Mouse (Mus musculus) adrenal gland, adult (tissue): ENCODE measurements around the gene Zfr2.
"Not testable (repeated sequence)": the region's sequence is repeated elsewhere in the genome, so short reads cannot be mapped to it uniquely, and the experiment has no call there.

Source experiments
- DNase-seq, 2 experiments: peaks; one replicate each; pipeline ENCODE4 v3.0.0; 2022 to 2023; ENCODE audit warnings: low spot score in 1 of 2; ENCODE audit not compliant: inconsistent age in 2 of 2

Zfr2 gene

DNA sequence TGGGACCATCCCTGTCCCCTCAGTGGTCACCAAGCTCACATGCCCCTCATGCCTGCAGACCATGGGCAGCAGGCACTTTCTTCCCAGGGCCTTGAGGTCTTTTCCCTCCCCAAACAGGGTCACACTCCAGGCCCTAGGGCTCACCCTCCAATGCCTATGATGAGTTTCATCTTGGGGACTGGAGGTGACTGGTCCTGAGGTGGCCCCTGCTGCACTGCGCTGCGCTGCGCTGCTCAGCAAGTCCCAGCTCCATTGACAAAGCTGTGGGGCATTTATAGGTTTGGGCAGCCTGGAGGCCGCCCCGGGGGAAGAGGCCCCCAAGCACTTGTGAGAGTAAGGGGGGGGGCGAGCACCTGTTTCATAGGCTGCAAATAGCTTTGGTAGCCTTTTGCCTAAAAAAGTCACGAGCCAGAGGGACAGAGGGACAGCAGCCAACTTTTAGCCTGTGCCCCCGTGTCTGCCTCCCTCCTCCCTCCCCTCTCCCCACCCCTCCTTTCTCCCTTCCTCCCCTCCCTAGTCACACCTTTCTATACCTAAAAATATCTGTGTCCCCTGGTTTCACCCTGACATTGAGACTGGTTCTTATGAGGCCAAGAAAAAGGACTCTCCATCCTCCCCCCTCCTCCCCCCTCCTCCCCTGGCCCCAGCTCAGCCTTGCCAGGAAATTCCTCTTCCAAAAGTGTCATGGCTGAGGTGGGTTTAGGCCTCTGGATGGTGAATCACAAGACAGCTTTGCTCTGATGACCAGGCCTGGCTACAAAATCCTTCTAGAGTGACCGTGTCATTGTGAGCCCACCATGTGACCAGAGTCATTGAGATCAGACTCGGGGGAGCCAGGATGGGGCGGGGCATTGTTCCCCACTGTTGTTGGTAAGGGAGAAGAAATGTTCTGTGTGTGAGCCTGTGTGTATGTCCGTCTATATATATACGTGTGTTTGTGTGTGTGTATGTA lies 30.9 kb upstream of the Zfr2 start, which contains the start of gene Nmrk2:
Nmrk2 (minus strand) TSS at position 245 of the 952 bp plus-strand sequence.
- DNase-seq, result no peak

- no peak for DNase-seq
Measured at GRCm38 (mm10) chr10:81202978-81203720, 29.8 kb upstream of the Zfr2 start.

- DNase-seq, result no peak
Measured at GRCm38 (mm10) chr10:81204137-81204536, 28.8 kb upstream of the Zfr2 start.

DNA sequence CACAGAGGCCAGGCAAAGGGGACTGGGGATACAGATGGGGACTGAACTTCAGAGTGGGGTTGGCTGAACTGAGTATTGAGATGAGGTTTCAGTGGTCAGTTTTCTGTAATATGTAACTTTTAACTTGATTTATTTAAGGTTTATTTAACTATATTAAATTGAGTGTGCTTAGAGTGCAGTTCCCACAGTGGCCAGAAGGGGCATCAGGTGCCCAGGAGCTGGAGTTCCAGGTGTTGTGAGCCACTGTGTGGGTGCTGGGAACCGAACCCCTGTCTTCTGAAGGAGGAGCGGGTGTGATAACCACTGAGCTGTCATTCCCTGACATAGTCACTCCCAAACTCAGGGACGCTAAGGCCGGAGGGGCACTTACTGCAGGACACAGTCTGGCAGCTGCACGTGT lies 22.8 kb upstream of the Zfr2 start:
- no peak for DNase-seq

DNA sequence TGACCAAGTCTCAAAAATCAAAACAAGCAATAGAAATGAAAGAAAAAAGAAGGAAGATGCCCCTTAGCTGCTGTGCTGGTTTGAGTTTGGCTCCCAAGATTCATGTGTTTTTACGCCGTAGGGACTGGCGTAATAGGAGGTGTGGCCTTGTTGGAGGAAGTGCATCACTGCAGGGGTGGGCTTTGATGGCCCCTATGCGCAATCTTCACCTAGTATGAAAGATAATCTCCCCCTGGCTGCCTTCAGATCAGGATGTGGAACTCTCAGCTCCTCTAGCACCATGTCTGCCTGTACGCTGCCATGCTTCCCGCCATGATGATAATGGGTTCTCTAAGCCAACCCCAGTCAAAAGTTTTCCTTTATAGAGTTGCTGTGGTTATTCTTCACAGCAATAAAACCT lies 16.7 kb upstream of the Zfr2 start:
- DNase-seq, result no peak

- DNase-seq, result no peak
Measured at GRCm38 (mm10) chr10:81216810-81217209, 16.1 kb upstream of the Zfr2 start.

GRCm38 (mm10) chr10:81217267-81217666 lies 15.7 kb upstream of the Zfr2 start:
- peak in 1 of 2 experiments; percentile 46 for DNase-seq

DNA sequence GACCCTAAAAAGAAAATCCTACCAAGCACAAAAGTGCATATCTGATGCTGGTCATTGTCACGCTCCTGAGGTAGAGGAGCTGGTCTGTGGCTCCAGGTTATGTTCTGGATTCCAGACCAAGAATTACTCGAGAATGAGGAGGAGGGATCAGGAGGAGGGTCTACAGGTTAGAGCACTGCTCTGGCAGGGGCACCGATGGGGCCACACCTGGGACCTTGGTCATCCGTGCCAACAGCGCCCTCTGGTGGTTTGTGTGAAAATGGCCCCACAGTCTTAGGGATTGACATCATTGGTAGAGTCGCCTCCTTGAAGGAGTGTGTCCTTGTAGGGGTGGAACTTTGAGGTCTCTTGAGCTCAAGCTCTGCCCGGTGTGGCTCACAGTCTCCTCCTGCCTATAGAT lies 15.0 kb upstream of the Zfr2 start:
- peak; percentile 57 to 86 for DNase-seq

- no peak for DNase-seq
Measured at GRCm38 (mm10) chr10:81221402-81222015, 11.4 kb upstream of the Zfr2 start.

- not testable (repeated sequence) for DNase-seq
Measured at GRCm38 (mm10) chr10:81223731-81224130, 9.2 kb upstream of the Zfr2 start.

DNA sequence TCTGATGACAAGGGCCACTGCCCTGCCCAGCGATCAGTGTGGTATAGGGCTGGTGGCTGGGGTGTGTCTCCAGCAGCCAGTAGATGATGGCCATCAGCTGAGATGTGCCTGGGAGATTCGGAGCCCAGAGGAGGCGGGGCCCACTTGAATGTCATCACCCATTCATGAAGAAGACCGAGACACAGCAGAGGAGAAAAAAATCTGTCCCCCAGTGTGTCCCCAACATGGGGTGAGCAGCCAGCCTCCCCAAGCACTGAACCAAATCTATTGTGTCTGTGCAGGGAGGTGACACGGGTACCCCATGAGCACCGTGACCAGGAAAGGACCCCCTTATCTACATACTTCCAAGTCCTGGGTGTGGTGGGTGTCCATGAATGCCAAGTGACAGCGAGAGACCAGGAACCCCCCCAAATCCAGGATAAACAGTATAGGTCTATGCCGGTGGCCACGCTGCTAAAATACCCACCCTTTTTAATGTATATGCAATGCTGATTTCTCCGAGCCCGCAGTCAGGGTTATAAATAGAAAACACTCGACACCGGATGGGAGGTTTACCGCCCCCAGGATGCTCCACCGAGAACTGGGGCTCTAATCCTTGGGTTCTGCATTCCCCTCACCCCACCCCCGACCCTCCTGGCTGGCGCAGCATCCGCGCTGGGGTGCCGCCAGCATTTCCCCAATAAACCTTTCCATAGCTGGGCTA lies 3.1 kb upstream of the Zfr2 start:
- peak in 1 of 2 experiments; percentile 22 for DNase-seq

DNA sequence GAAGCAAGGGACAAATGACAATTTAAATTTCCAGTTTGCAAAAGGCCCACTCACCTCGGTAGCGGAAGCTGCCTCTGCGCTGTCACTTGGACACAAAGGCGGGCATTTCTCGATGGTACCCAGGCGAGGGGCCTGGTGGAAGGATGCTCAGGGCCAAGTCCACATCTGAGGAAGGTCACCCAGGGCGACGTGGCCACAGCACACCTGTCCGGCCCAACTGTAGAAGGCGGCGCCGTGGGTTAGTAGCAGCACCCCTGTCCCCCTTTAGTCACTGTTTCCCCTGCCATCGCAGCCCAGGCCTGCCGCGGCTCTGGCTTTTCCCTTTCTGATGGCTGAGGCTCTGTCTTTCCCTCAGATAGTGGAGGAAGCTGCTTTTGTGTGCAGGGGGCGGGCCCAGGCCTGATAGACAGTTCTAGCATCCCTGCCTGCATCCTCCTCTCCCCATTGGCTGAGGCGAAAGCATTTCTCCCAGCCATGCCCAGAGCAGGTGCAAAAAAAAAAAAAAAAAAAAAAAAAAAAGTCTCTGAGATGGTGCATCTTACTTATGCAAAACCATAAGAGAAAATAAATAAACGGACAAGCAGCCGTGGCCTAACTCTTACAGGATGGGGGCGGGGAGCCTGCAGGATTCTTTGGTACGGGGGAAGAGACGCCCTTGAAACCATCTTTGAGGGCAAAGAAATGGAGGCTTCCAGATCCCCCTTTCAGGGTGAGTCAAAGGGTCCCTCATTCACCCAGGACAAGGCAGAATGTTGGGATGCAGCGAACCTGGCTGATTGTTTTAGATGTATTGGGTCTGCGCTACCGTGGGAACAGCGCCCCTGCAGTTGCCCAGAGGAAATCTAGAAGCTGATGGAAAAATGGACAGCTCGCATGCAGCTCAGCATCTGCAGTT lies 2.3 kb upstream of the Zfr2 start, which contains the start of gene Atcay:
Atcay (minus strand) TSS at position 396 of the 895 bp plus-strand sequence.
- DNase-seq, result peak in 1 of 2 experiments; percentile 59

DNA sequence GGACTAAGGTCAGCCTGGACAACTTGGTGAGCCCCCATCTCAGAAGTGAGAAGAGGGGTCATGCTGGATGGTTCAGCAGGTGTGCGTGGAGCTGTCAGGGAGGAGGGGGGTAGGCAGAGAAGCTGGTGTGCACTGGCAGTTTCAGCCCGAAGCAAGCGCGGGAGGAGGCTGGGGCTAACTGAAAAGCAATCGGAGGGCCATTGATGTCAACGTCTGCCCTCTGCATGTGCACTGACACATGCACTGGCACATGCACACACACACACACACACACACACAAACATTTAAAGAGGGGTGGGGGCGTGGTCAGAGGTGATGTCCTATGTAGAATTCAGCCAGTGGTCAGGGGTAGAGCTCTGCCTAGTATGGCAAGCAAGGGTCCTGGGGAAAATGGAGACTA lies 1.5 kb upstream of the Zfr2 start:
- peak in 1 of 2 experiments; percentile 28 for DNase-seq

DNA sequence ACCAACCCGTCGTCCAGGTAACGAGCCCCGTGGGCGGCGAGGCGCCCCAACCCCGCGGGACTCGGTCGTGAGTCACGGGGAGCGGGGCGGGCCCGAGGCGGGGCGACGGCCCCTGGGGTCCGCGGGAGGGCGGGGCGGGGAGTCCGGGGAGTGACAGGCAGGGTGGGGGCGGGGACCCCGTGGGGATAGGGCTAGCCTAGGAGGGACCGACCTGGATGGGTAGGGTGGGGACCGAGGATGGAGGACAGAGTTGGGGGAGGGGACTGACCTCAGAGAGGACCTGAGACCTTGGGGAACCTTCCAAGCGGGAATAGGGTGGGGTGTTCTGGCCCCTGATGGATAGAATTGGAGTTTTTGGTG lies 251 bp downstream of the Zfr2 start:
- DNase-seq, result no peak

DNA sequence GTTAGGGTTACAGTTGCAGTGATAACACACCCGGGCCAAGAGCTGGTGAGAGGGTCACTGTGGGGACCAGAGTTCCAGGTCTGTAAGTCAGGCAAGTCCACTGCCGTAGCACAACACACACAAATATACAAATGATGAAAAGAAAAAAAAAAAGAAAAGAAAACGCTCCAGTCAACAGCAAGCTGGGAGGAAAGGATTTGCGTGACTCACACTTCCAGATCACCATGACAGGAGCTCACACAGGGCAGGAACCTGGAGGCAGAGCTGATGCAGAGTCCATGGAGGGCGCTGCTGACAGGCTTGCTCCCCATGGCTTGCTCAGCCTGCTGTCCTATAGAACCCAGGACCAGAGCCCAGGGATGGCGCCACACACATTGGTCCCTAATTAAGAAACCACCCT lies 1.3 kb downstream of the Zfr2 start:
- peak; percentile 39 to 60 for DNase-seq

- DNase-seq, result no peak
Measured at GRCm38 (mm10) chr10:81236471-81237268, 3.7 kb downstream of the Zfr2 start.

GRCm38 (mm10) chr10:81238618-81239017 lies 5.7 kb downstream of the Zfr2 start:
- DNase-seq, result no peak

GRCm38 (mm10) chr10:81240876-81241275 lies 7.9 kb downstream of the Zfr2 start:
- DNase-seq, result peak; percentile 12 to 75

DNA sequence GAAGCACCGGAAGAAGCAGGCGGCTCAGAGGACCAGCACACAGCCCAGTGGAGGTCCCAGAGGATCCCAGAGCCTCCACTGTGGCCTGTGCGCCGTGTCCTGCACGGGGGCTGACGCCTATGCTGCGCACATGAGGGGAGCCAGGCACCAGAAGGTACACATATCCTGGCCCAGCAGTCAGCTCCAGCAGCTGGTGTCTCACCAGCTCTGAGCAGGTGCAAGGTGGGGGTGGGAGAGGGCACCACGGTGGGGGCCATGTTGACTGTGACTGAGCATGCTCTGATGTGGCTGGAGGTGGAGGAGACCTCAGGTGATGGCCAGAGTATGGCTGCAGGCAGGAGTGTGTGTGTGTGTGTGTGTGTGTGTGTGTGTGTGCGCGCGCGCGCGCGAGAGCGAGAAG lies 9.1 kb downstream of the Zfr2 start:
- no peak for DNase-seq
